In genomic region chr19:57916325-57916724, GRCm38 (mm10) we compare ENCODE assay signal across 11 mouse cellular contexts.
DNase-seq lines count a peak whose midpoint lies in the region; ATAC-seq lines count a peak whose summit lies in the region.
"Had no signal": no experiment of that assay in that cellular context is flagged by ENCODE, and none has a peak within 500 bp of the region (broad histone marks: within the 10 kb centered on the region; RNA-seq: fewer than 3 reads in every experiment).

No protein-coding gene starts in this region.

- peaks cover 4% of the 10 kb centered on the region for H3K9me3 ChIP-seq in heart, embryonic 10.5 days
- H3K9me3 ChIP-seq in midbrain, embryonic 11.5 days (ENCODE audit: control insufficient read depth, low read length), result no peaks in the 10 kb centered on the region
- H3K9me3 ChIP-seq in midbrain, embryonic 10.5 days (replicated peaks), result peaks cover 5% of the 10 kb centered on the region
- H3K9me3 ChIP-seq: embryonic facial prominence, embryonic 15.5 days; intestine, embryonic 15.5 days had no signal

- no peak overlapping the region for H3K4me3 ChIP-seq in heart, embryonic 10.5 days
- no peak overlapping the region for H3K4me3 ChIP-seq in midbrain, embryonic 11.5 days (ENCODE audit: low read depth, low read length)
- no peak overlapping the region for H3K4me3 ChIP-seq in midbrain, embryonic 10.5 days
- H3K4me3 ChIP-seq: embryonic facial prominence, embryonic 15.5 days; intestine, embryonic 15.5 days had no signal

- intact Hi-C loops in heart, postnatal 10 days (cut with DNase I), result loop anchor here (1.0 to 10.0 kb wide), 2 partner anchors 553 to 638 kb away; no protein-coding TSS in a partner anchor

- no peaks in the 10 kb centered on the region for H3K4me1 ChIP-seq in heart, embryonic 10.5 days
- H3K4me1 ChIP-seq in midbrain, embryonic 11.5 days (ENCODE audit: control insufficient read depth, insufficient read depth, low read length), result no peaks in the 10 kb centered on the region
- H3K4me1 ChIP-seq in midbrain, embryonic 10.5 days, result 0 out of 2 replicates have a peak, but pooled peaks cover 5% of the 10 kb centered on the region
- H3K4me1 ChIP-seq: embryonic facial prominence, embryonic 15.5 days; intestine, embryonic 15.5 days had no signal

- H3K27ac ChIP-seq in heart, embryonic 10.5 days, result no peak overlapping the region
- H3K27ac ChIP-seq in midbrain, embryonic 11.5 days (ENCODE audit: low read depth, low read length), result no peak overlapping the region
- H3K27ac ChIP-seq in midbrain, embryonic 10.5 days (replicated peaks), result no peak overlapping the region
- H3K27ac ChIP-seq: embryonic facial prominence, embryonic 15.5 days; intestine, embryonic 15.5 days; macrophage had no signal

- H3K9ac ChIP-seq in midbrain, embryonic 11.5 days (ENCODE audit: low read length), result no peak overlapping the region
- H3K9ac ChIP-seq: embryonic facial prominence, embryonic 15.5 days; intestine, embryonic 15.5 days had no signal

- ATAC-seq in midbrain, embryonic 11.5 days (ENCODE audit: low FRiP score), result no peak
- ATAC-seq: intestine, embryonic 15.5 days had no signal

- WGBS in heart, embryonic 10.5 days, result 76% methylated on average over 6 of the region's 6 CpGs
- 81% methylated on average over 6 of the region's 6 CpGs for WGBS in midbrain, embryonic 11.5 days
- WGBS in midbrain, embryonic 10.5 days, result 78% methylated on average over 6 of the region's 6 CpGs

- H3K36me3 ChIP-seq in heart, embryonic 10.5 days, result peaks cover 3% of the 10 kb centered on the region; the same call in 1 of the 2 replicates
- H3K36me3 ChIP-seq in midbrain, embryonic 11.5 days (ENCODE audit: control insufficient read depth, insufficient read depth, low read length), result no peaks in the 10 kb centered on the region
- H3K36me3 ChIP-seq in midbrain, embryonic 10.5 days, result peaks cover 4% of the 10 kb centered on the region; the same call in 1 of the 2 replicates
- H3K36me3 ChIP-seq: embryonic facial prominence, embryonic 15.5 days; intestine, embryonic 15.5 days had no signal

- DNase-seq in heart, postnatal 10 days, result peak; percentile 24 to 32
- DNase-seq in heart, embryonic 10.5 days (ENCODE audit: low spot score), result no peak
- peak; percentile 83 for DNase-seq in midbrain, embryonic 11.5 days (ENCODE audit: low spot score, missing footprints)
- no peak for DNase-seq in midbrain, embryonic 10.5 days (ENCODE audit: low spot score)
- DNase-seq in embryo, embryonic 10.5 days (ENCODE audit: low spot score), result peak; percentile 37
- peak; percentile 18 for DNase-seq in mesoderm, embryonic 11.5 days (ENCODE audit: low read depth, low spot score)
- DNase-seq in right cerebral cortex, postnatal 14 days, result no peak
- DNase-seq in spleen, adult 18-20 months, result no peak

- no peak overlapping the region for H3K4me2 ChIP-seq in midbrain, embryonic 11.5 days
- H3K4me2 ChIP-seq: embryonic facial prominence, embryonic 15.5 days; intestine, embryonic 15.5 days had no signal

- H3K27me3 ChIP-seq in heart, embryonic 10.5 days (ENCODE audit: insufficient read depth, poor library complexity, severe bottlenecking), result no peaks in the 10 kb centered on the region
- no peaks in the 10 kb centered on the region for H3K27me3 ChIP-seq in midbrain, embryonic 11.5 days (ENCODE audit: control insufficient read depth, insufficient read depth, low read length)
- H3K27me3 ChIP-seq in midbrain, embryonic 10.5 days (ENCODE audit: low read depth, poor library complexity, severe bottlenecking), result no peaks in the 10 kb centered on the region
- H3K27me3 ChIP-seq: embryonic facial prominence, embryonic 15.5 days; intestine, embryonic 15.5 days had no signal

Comparison
In these comparisons a context has a peak if more than half of its experiments do, and no peak if none do; other contexts are left out.
1. DNase-seq: peak in heart, postnatal 10 days (2 of 2), midbrain, embryonic 11.5 days (single experiment), embryo, embryonic 10.5 days (single experiment) and mesoderm, embryonic 11.5 days (single experiment); none in heart, embryonic 10.5 days (single experiment), midbrain, embryonic 10.5 days (single experiment), right cerebral cortex, postnatal 14 days (single experiment) and spleen, adult 18-20 months (0 of 2).